Mouse (Mus musculus) CD4-positive, CD25-positive, alpha-beta regulatory T cell (primary cell): ENCODE results near the gene Zfx. TPM values are rescaled to one million over a fixed set of nuclear protein-coding genes. Genes with fewer than 3 reads are reported as not detected.

Experiments
- polyA plus RNA-seq: library from polyadenylated mRNA; unstranded; fragments of 100-300 nt; shearing (Covaris generic); gene quantifications from one replicate; pipeline ENCODE4 v1.2.1, GENCODE M21; 2017

Zfx gene
- polyA plus RNA-seq: 35.9 TPM

GRCm38 (mm10) chrX:94123059-94123839 is at the start of gene Zfx:
Gene Zfx, minus strand, starts transcription at chrX:94123702.

Other genes with a start within 250 kb of the Zfx start
- 0.10 TPM for gene AU015836, start 155.0 kb downstream of the Zfx start, polyA plus RNA-seq
- 40.2 TPM for gene Eif2s3x, start 89.2 kb upstream of the Zfx start, polyA plus RNA-seq
- gene Klhl15, start 110.9 kb upstream of the Zfx start, polyA plus RNA-seq: 8.3 TPM
- gene Fam90a1b, start 243.1 kb upstream of the Zfx start, polyA plus RNA-seq: not detected
- 17.5 TPM for gene Apoo, start 243.4 kb upstream of the Zfx start, polyA plus RNA-seq